Mouse (Mus musculus) C2C12 (cell line): ENCODE measurements at regions not wholly inside any gene's neighbourhood (a gene's known extent, or its start where the extent isn't known, plus 50 kb on each side); places are given as distances from the start of the nearest gene placed in this dataset.

ENCODE experiments used
- CEBPB ChIP-seq: IDR thresholded peaks from one replicate; pipeline ENCODE4 v1.6.1; 2011; ENCODE audit warnings: low read depth, mild to moderate bottlenecking, control low read depth, moderate library complexity
- CTCF ChIP-seq: IDR thresholded peaks from one replicate; pipeline ENCODE4 v1.5.1; 2011; ENCODE audit not compliant: control insufficient read depth, insufficient read depth, insufficient read length
- FOSL1 ChIP-seq: IDR thresholded peaks from one replicate; pipeline ENCODE4 v1.8.0; 2011; ENCODE audit warnings: mild to moderate bottlenecking, low read length; ENCODE audit not compliant: poor library complexity, insufficient read depth, severe bottlenecking
- MAX ChIP-seq: IDR thresholded peaks from one replicate; pipeline ENCODE4 v1.6.1; 2011; ENCODE audit warnings: mild to moderate bottlenecking, control low read depth
- MYOD1 ChIP-seq: IDR thresholded peaks from one replicate; pipeline ENCODE4 v1.6.1; 2011; ENCODE audit warnings: low read depth; ENCODE audit not compliant: control insufficient read depth, insufficient read length
- MYOG ChIP-seq: IDR thresholded peaks from one replicate; pipeline ENCODE4 v1.6.1; 2011; ENCODE audit not compliant: control insufficient read depth, insufficient read length; ENCODE audit errors: extremely low read depth
- USF1 ChIP-seq: IDR thresholded peaks from one replicate; pipeline ENCODE4 v1.6.1; 2011; ENCODE audit warnings: low read depth, mild to moderate bottlenecking, control low read depth, moderate library complexity

GRCm38 (mm10) chr1:119219817-119220216 lies 166.4 kb upstream of the Gli2 start:
- TF ChIP-seq CEBPB (no peak), CTCF (no peak), USF1 (no peak), MAX (no peak), MYOG (no peak), MYOD1 (no peak), FOSL1 (no peak)
